Mouse (Mus musculus): ENCODE results near the gene D930048N14Rik. TPM values are rescaled to one million over a fixed set of nuclear protein-coding genes. Genes with fewer than 3 reads are reported as not detected.
"Not testable (repeated sequence)": the region's sequence is repeated elsewhere in the genome, so short reads cannot be mapped to it uniquely, and the experiment has no call there.

D930048N14Rik gene
- polyA plus RNA-seq, 1 experiment from 2014 or later: 3.8 TPM

DNA sequence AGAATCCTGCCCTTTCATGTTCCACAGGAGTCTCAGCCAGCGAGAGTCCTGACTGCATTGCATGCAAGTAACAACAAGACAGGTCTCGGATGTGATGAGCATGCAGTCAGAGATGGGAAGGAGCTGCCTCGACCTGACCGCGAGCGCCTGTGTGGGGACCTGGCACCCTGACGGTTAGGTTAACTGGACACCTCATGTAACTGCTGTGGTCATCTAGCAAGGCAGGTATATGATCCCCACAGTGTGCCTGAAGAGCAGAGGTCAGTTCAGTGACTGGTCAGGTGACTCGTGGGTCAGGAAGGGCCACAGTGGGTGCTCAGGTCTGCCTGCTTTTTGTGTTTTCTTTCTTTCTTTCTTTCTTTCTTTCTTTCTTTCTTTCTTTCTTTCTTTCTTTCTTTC is 31.2 kb downstream of the D930048N14Rik start:
- 50% methylated on average over 8 of the region's 8 CpGs for WGBS
- Histone ChIP-seq H3K4me1 (peaks cover 3% of the 10 kb centered on the region; the same call in 1 of the 2 replicates), H3K9ac (no peak overlapping the region), H3K4me3 (replicated peaks) (no peak overlapping the region), H3K4me2 (no peak overlapping the region), H3K27me3 (no peaks in the 10 kb centered on the region), H3K36me3 (peaks cover 5% of the 10 kb centered on the region; the same call in 1 of the 2 replicates), H3K27ac (no peak overlapping the region), H3K9me3 (replicated peaks) (no peaks in the 10 kb centered on the region)
- no peak for ATAC-seq (replicated peaks; ENCODE audit: low FRiP score)

DNA sequence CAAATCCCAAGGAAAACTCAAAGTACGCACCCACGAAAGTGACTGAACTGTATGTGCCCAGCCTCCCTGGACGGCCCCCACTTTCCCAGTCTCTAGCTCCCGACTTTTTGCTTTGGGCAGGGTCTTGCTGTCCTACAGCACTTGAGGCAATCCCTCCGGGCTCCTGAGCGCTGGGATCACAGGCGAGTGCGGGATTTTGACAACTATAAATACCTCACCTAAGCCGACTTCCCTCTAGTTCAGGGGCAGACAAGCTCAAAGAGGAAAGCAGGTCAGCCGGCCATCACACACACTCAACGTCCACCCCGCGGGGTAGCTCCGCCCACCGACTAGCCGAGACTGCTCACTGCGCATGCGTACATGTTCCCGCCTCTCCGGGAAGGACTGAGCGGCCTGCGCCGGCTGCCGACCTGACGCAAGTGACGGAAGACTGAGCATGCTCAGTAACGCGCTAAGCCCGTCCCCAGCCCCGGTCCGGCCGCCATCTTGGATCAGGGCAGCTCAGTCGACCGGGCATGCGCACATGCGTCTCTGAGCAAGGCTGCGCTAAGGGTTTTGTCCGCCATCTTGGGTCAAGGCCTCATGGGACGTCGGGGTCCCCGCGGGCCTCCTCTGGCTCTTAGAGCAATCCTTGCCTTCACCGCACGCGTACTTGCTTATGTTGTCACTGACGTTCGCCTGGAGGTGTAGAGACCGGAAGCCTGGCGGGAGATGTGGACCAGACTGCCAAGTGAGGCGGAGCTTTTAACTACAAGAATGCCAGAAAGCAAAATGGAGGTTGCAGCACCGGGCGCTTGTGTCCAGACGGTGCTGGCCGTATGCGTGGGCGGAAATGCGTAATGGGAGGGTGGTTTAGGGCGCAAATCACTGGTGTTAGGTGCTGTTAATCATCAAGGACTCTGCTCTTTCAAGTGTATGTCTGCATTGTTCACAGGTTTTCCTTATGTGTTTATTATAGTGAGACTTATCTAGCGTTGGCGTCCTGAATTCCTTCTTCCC is 37.9 kb downstream of the D930048N14Rik start, which contains the start of gene 0610009B22Rik:
0610009B22Rik (minus strand) TSS at position 545 of the 999 bp plus-strand sequence.
- ATAC-seq (replicated peaks; ENCODE audit: low FRiP score): peak; percentile 100
- no peaks in the 10 kb centered on the region for H3K27me3 ChIP-seq
- H3K4me2 ChIP-seq: peak within 1 kb of the TSS; percentile 66
- no peaks in the 10 kb centered on the region for H3K9me3 ChIP-seq (replicated peaks)
- WGBS: under 1% methylated on average over 60 of the region's 60 CpGs
- peak within 1 kb of the TSS; percentile 98 for H3K27ac ChIP-seq
- H3K4me3 ChIP-seq (replicated peaks): peak within 1 kb of the TSS; percentile 68
- peaks cover 7% of the 10 kb centered on the region for H3K4me1 ChIP-seq
- peaks cover 19% of the 10 kb centered on the region for H3K36me3 ChIP-seq
- peak within 1 kb of the TSS; percentile 85 for H3K9ac ChIP-seq

DNA sequence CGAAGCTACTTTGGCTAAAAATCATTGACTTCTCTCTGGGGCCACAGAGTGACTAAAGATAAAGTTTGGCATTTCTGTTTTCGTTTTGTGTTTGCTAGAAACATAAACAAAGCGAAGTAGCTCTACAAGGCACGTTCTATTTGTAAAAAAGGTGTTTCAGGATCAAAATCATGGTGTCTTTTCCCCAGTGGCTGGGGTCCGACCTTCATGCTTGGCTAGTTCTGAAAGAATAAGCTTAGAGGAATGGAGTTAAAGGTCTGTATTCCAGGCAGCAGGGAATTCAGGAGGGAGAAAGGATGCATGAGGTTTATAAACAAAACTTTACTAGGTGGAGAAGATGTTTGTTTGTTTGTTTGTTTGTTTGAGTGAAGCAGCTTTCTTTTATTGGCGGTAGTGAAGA is 38.6 kb downstream of the D930048N14Rik start:
- Histone ChIP-seq H3K36me3 (peaks cover 19% of the 10 kb centered on the region), H3K9me3 (replicated peaks) (no peaks in the 10 kb centered on the region), H3K27ac (peak overlapping the region; percentile 98), H3K4me2 (peak overlapping the region; percentile 66), H3K27me3 (no peaks in the 10 kb centered on the region), H3K4me3 (replicated peaks) (peak overlapping the region; percentile 68), H3K4me1 (peaks cover 7% of the 10 kb centered on the region), H3K9ac (peak overlapping the region; percentile 49)
- WGBS: 21% methylated on average over 6 of the region's 6 CpGs
- no peak for ATAC-seq (replicated peaks; ENCODE audit: low FRiP score)

GRCm38 (mm10) chr11:51690597-51690996 is 39.8 kb downstream of the D930048N14Rik start:
- H3K9ac ChIP-seq; H3K27ac ChIP-seq; H3K27me3 ChIP-seq; ATAC-seq (replicated peaks; ENCODE audit: low FRiP score); H3K4me2 ChIP-seq; H3K4me3 ChIP-seq (replicated peaks); H3K4me1 ChIP-seq; H3K9me3 ChIP-seq (replicated peaks): not testable (repeated sequence)
- 78% methylated on average over 3 of the region's 3 CpGs for WGBS
- H3K36me3 ChIP-seq: peaks cover 21% of the 10 kb centered on the region

GRCm38 (mm10) chr11:51694984-51695383 is 44.2 kb downstream of the D930048N14Rik start:
- H3K9ac ChIP-seq: no peak overlapping the region
- no peaks in the 10 kb centered on the region for H3K4me1 ChIP-seq
- H3K36me3 ChIP-seq: peaks cover 53% of the 10 kb centered on the region
- ATAC-seq (replicated peaks; ENCODE audit: low FRiP score): no peak
- H3K4me3 ChIP-seq (replicated peaks): no peak overlapping the region
- WGBS: 94% methylated on average over 3 of the region's 3 CpGs
- no peaks in the 10 kb centered on the region for H3K27me3 ChIP-seq
- H3K9me3 ChIP-seq (replicated peaks): no peaks in the 10 kb centered on the region
- no peak overlapping the region for H3K27ac ChIP-seq
- H3K4me2 ChIP-seq: no peak overlapping the region

DNA sequence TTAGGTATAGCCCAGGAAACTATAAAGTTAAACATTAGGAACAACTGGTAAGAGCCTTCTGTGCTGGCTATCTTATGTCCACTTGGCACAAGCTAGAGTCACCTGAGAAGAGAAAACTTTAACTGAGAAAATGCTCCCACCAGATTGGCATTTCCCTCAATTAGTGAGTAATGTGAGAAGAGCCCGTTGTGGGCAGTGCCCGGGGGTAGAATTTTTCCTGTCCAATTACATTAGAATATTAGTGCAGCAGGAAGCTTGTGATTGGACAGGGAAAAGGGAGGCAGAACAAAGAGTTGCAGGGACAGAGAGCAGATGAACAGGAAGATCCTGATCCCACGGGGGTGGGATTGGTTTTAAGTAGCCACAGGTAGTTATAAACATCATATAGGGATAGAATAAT is 52.1 kb downstream of the D930048N14Rik start:
- H3K9me3 ChIP-seq (replicated peaks): no peaks in the 10 kb centered on the region
- no peak overlapping the region for H3K27ac ChIP-seq
- H3K4me2 ChIP-seq: no peak overlapping the region
- H3K4me3 ChIP-seq (replicated peaks): no peak overlapping the region
- peaks cover 89% of the 10 kb centered on the region for H3K36me3 ChIP-seq
- ATAC-seq (replicated peaks; ENCODE audit: low FRiP score): no peak
- no peaks in the 10 kb centered on the region for H3K27me3 ChIP-seq
- H3K4me1 ChIP-seq: no peaks in the 10 kb centered on the region
- 58% methylated on average over 3 of the region's 3 CpGs for WGBS
- H3K9ac ChIP-seq: no peak overlapping the region

GRCm38 (mm10) chr11:51703379-51703998 is 52.7 kb downstream of the D930048N14Rik start:
- 67% methylated on average over 10 of the region's 10 CpGs for WGBS
- no peak for ATAC-seq (replicated peaks; ENCODE audit: low FRiP score)
- Histone ChIP-seq H3K27me3 (no peaks in the 10 kb centered on the region), H3K4me1 (no peaks in the 10 kb centered on the region), H3K27ac (no peak overlapping the region), H3K9ac (no peak overlapping the region), H3K4me3 (replicated peaks) (no peak overlapping the region), H3K4me2 (no peak overlapping the region), H3K9me3 (replicated peaks) (no peaks in the 10 kb centered on the region), H3K36me3 (peaks cover 92% of the 10 kb centered on the region)

DNA sequence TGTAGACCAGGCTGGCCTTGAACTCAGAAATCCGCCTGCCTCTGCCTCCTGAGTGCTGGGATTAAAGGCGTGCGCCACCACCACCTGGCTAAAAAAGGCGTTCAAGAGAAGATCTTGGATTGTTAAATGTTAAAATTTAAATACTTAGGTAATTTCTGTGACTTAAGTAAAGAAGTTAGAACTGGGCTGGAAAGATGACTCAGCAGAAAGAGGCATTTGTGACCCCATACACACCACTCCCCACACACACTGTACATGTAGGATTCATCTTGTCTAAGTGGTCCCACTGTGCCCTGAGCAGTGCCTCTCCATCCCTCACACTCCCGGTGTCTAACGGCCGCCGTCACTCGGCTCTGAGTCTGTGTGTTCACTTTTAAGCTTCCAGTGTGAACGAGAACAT is 55.7 kb downstream of the D930048N14Rik start:
- Histone ChIP-seq H3K4me2 (no peak overlapping the region), H3K36me3 (peaks cover 87% of the 10 kb centered on the region), H3K4me1 (no peaks in the 10 kb centered on the region), H3K9me3 (replicated peaks) (no peaks in the 10 kb centered on the region), H3K4me3 (replicated peaks) (no peak overlapping the region), H3K27ac (no peak overlapping the region), H3K9ac (no peak overlapping the region), H3K27me3 (no peaks in the 10 kb centered on the region)
- WGBS: 95% methylated on average over 10 of the region's 10 CpGs
- no peak for ATAC-seq (replicated peaks; ENCODE audit: low FRiP score)

- Histone ChIP-seq H3K4me1 (no peaks in the 10 kb centered on the region), H3K36me3 (peaks cover 86% of the 10 kb centered on the region), H3K4me3 (replicated peaks) (no peak overlapping the region), H3K27me3 (no peaks in the 10 kb centered on the region), H3K27ac (no peak overlapping the region), H3K9me3 (replicated peaks) (no peaks in the 10 kb centered on the region), H3K4me2 (no peak overlapping the region), H3K9ac (no peak overlapping the region)
- WGBS: 97% methylated on average over 13 of the region's 13 CpGs
- ATAC-seq (replicated peaks; ENCODE audit: low FRiP score): no peak
These were observed 56.3 kb downstream of the D930048N14Rik start for GRCm38 (mm10) chr11:51707080-51707479.

Other genes with a start within 250 kb of the D930048N14Rik start
- 22.2 and 23.1 TPM in 2 replicates for gene Phykpl, start 66.2 kb upstream of the D930048N14Rik start, polyA plus RNA-seq (2015; fragmentation: Nextera tagmentation; extraction: Ambion mirVana)
- gene Hnrnpab, start 44.1 kb upstream of the D930048N14Rik start, polyA plus RNA-seq (2015; fragmentation: Nextera tagmentation; extraction: Ambion mirVana): 443 and 447 TPM in 2 replicates
- 163 and 169 TPM in 2 replicates for gene Nhp2, start 31.2 kb upstream of the D930048N14Rik start, polyA plus RNA-seq (2015; fragmentation: Nextera tagmentation; extraction: Ambion mirVana)
- gene Rmnd5b, start 15.1 kb upstream of the D930048N14Rik start, polyA plus RNA-seq (2015; fragmentation: Nextera tagmentation; extraction: Ambion mirVana): 43.1 and 44.0 TPM in 2 replicates
- 27.8 and 32.1 TPM in 2 replicates for gene N4bp3, start 112 bp upstream of the D930048N14Rik start, polyA plus RNA-seq (2015; fragmentation: Nextera tagmentation; extraction: Ambion mirVana)
- gene 0610009B22Rik, start 37.9 kb downstream of the D930048N14Rik start, polyA plus RNA-seq (2015; fragmentation: Nextera tagmentation; extraction: Ambion mirVana): 107 and 118 TPM in 2 replicates
- gene Sec24a, start 112.7 kb downstream of the D930048N14Rik start, polyA plus RNA-seq (2015; fragmentation: Nextera tagmentation; extraction: Ambion mirVana): 14.3 and 15.3 TPM in 2 replicates
- 111 and 114 TPM in 2 replicates for gene Sar1b, start 112.7 kb downstream of the D930048N14Rik start, polyA plus RNA-seq (2015; fragmentation: Nextera tagmentation; extraction: Ambion mirVana)
- gene Jade2, start 206.7 kb downstream of the D930048N14Rik start, polyA plus RNA-seq (2015; fragmentation: Nextera tagmentation; extraction: Ambion mirVana): 0.63 and 0.81 TPM in 2 replicates